In the genomic region with DNA sequence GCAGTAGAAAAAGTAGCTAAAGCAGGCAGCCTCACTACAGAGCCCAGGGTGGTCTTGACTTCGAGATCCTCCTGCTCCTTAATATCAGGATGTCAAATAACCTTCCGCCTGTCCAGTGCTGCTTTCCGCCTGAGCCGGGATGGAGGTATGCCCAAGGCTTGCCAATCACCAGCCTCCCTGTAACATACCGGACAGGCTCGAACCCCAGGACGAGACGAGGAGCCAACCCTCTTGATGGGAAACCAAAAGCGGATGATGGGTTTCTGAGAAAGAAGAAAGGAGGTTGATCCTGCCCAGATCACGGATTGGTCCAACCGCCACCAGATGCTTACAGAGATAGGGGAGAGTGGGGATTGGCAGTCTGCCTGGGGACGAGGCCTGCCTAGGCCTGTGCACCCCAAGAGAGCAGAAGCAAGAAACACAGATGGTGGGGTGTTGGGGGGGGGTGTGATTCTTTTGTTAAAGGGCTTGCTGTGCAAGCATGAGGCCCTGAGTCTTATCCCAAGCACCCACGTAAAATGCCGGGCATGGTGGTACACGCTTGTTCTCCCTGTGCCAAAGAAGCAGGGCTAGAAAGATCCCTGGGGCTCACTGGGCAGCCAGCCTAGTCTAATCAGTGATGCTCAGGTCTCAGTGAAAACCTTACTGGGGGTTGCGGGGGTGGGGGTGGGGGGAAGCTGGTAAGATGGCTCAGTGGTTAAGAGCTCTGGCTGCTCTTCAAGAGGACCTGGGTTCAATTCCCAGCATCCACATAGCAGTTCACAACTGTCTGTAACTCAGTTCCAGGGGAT, we compare ENCODE assay signal across 23 mouse cellular contexts. TPM values are rescaled to one million over a fixed set of nuclear protein-coding genes. Genes with fewer than 3 reads are reported as not detected.
DNase-seq lines count a peak whose midpoint lies in the region; ATAC-seq lines count a peak whose summit lies in the region.
"Had no signal": no experiment of that assay in that cellular context is flagged by ENCODE, and none has a peak within 500 bp of the region (broad histone marks: within the 10 kb centered on the region; RNA-seq: fewer than 3 reads in every experiment).

No protein-coding gene starts in this region.

- no peak overlapping the region for H3K4me2 ChIP-seq in forebrain, embryonic 15.5 days (replicated peaks)
- H3K4me2 ChIP-seq in forebrain, embryonic 16.5 days (ENCODE audit: low read length): no peak overlapping the region
- H3K4me2 ChIP-seq: heart, embryonic 13.5 days; hindbrain, embryonic 12.5 days; intestine, embryonic 15.5 days; lung, embryonic 15.5 days; neural tube, embryonic 13.5 days had no signal

- DNase-seq in 416B (ENCODE audit: low read depth): peak; percentile 33
- no peak for DNase-seq in limb, embryonic 10.5 days (ENCODE audit: low spot score)
- DNase-seq in kidney, postnatal 25 days: no peak
- DNase-seq: adrenal gland, postnatal 14 days; gastrocnemius, postnatal 36 days; right cerebral cortex, postnatal 4 days had no signal

- no peaks in the 10 kb centered on the region for H3K27me3 ChIP-seq in forebrain, embryonic 15.5 days
- no peaks in the 10 kb centered on the region for H3K27me3 ChIP-seq in forebrain, embryonic 16.5 days (replicated peaks; ENCODE audit: control insufficient read depth, insufficient read depth, low read length)
- peaks cover 23% of the 10 kb centered on the region; the same call in 1 of the 2 replicates for H3K27me3 ChIP-seq in limb, embryonic 10.5 days (ENCODE audit: low read depth, poor library complexity, severe bottlenecking)
- H3K27me3 ChIP-seq: neural tube, embryonic 13.5 days had no signal

- peaks cover 21% of the 10 kb centered on the region for H3K4me1 ChIP-seq in forebrain, embryonic 15.5 days
- H3K4me1 ChIP-seq in forebrain, embryonic 16.5 days (replicated peaks; ENCODE audit: control insufficient read depth, insufficient read depth, low read length): peaks cover 25% of the 10 kb centered on the region
- H3K4me1 ChIP-seq in limb, embryonic 10.5 days: peaks cover 25% of the 10 kb centered on the region

- peak overlapping the region; percentile 3; the same call in 1 of the 2 replicates for H3K27ac ChIP-seq in forebrain, embryonic 15.5 days (replicated peaks)
- H3K27ac ChIP-seq in forebrain, embryonic 16.5 days (ENCODE audit: low read length): no peak overlapping the region
- H3K27ac ChIP-seq in limb, embryonic 10.5 days: no peak overlapping the region
- H3K27ac ChIP-seq: heart, embryonic 13.5 days; hindbrain, embryonic 12.5 days; intestine, embryonic 15.5 days; lung, embryonic 15.5 days; neural tube, embryonic 13.5 days had no signal

- WGBS in forebrain, embryonic 15.5 days: 74% methylated on average over 16 of the region's 16 CpGs
- WGBS in forebrain, embryonic 16.5 days: 84% methylated on average over 16 of the region's 16 CpGs
- 90% methylated on average over 16 of the region's 16 CpGs for WGBS in limb, embryonic 10.5 days

- H3K4me3 ChIP-seq in forebrain, embryonic 15.5 days: no peak overlapping the region
- no peak overlapping the region for H3K4me3 ChIP-seq in forebrain, embryonic 16.5 days (replicated peaks; ENCODE audit: low read length)
- no peak overlapping the region for H3K4me3 ChIP-seq in limb, embryonic 10.5 days
- H3K4me3 ChIP-seq: heart, embryonic 13.5 days; hindbrain, embryonic 12.5 days; intestine, embryonic 15.5 days; layer of hippocampus, adult 2 months; lung, embryonic 15.5 days; neural tube, embryonic 13.5 days had no signal

- H3K9ac ChIP-seq in forebrain, embryonic 15.5 days (replicated peaks): no peak overlapping the region
- no peak overlapping the region for H3K9ac ChIP-seq in forebrain, embryonic 16.5 days (replicated peaks; ENCODE audit: low read depth, low read length)
- H3K9ac ChIP-seq: heart, embryonic 13.5 days; hindbrain, embryonic 12.5 days; intestine, embryonic 15.5 days; lung, embryonic 15.5 days; neural tube, embryonic 13.5 days had no signal

- ATAC-seq in forebrain, embryonic 15.5 days (replicated peaks): no peak
- ATAC-seq in forebrain, embryonic 16.5 days: no peak
- peak; percentile 63 for ATAC-seq in common myeloid progenitor, adult 5-6 weeks (replicated peaks; ENCODE audit: low read depth, poor library complexity, severe bottlenecking)
- peak; percentile 20; the same call in 1 of the 2 replicates for ATAC-seq in megakaryocyte, adult 5-6 weeks (ENCODE audit: poor library complexity, severe bottlenecking)
- ATAC-seq: intestine, embryonic 15.5 days had no signal

- H3K36me3 ChIP-seq in forebrain, embryonic 15.5 days: no peaks in the 10 kb centered on the region
- no peaks in the 10 kb centered on the region for H3K36me3 ChIP-seq in forebrain, embryonic 16.5 days (ENCODE audit: control insufficient read depth, insufficient read depth)
- peaks cover 10% of the 10 kb centered on the region; the same call in 1 of the 2 replicates for H3K36me3 ChIP-seq in limb, embryonic 10.5 days
- H3K36me3 ChIP-seq: heart, embryonic 13.5 days; hindbrain, embryonic 12.5 days; intestine, embryonic 15.5 days; lung, embryonic 15.5 days; neural tube, embryonic 13.5 days had no signal

- H3K9me3 ChIP-seq in forebrain, embryonic 15.5 days: no peaks in the 10 kb centered on the region
- no peaks in the 10 kb centered on the region for H3K9me3 ChIP-seq in forebrain, embryonic 16.5 days (ENCODE audit: control insufficient read depth, low read length)
- H3K9me3 ChIP-seq in limb, embryonic 10.5 days (replicated peaks): no peaks in the 10 kb centered on the region
- H3K9me3 ChIP-seq: heart, embryonic 13.5 days; hindbrain, embryonic 12.5 days; intestine, embryonic 15.5 days; lung, embryonic 15.5 days; neural tube, embryonic 13.5 days had no signal

RNA-seq across cellular contexts. Expression of gene Zfp316, which starts 2.9 kb away (rescaled TPM):
- polyA plus RNA-seq in forebrain, embryonic 15.5 days (2015; fragmentation: Nextera tagmentation; extraction: Ambion mirVana): 12.7 and 13.6 TPM in 2 replicates
- polyA plus RNA-seq in forebrain, embryonic 16.5 days (2015; fragmentation: Nextera tagmentation; extraction: Ambion mirVana): 8.9 and 9.5 TPM in 2 replicates
- total RNA-seq in common myeloid progenitor, adult 5-6 weeks (2017): 3.9 and 4.2 TPM in 2 replicates
- total RNA-seq in megakaryocyte, adult 5-6 weeks (2015): 0.32 and 0.47 TPM in 2 replicates
- total RNA-seq in megakaryocyte, adult 5-6 weeks (2017): 1.2 and 1.4 TPM in 2 replicates
- polyA plus RNA-seq in limb, embryonic 10.5 days (2016; fragmentation: Nextera tagmentation; extraction: Ambion mirVana): 3.4 and 4.4 TPM in 2 replicates

RNA-seq across cellular contexts. Expression of gene Zfp853, which starts 20.7 kb away (rescaled TPM):
- polyA plus RNA-seq in forebrain, embryonic 15.5 days (2015; fragmentation: Nextera tagmentation; extraction: Ambion mirVana): 0.08 TPM in 1 of 2 replicates, not detected in the other
- polyA plus RNA-seq in forebrain, embryonic 16.5 days (2015; fragmentation: Nextera tagmentation; extraction: Ambion mirVana): 0.13 TPM in 1 of 2 replicates, not detected in the other
- total RNA-seq in common myeloid progenitor, adult 5-6 weeks (2017): not detected in 2 replicates
- 0.09 TPM in 1 of 2 replicates, not detected in the other for total RNA-seq in megakaryocyte, adult 5-6 weeks (2015)
- not detected in 2 replicates for total RNA-seq in megakaryocyte, adult 5-6 weeks (2017)
- 0.06 TPM in 1 of 2 replicates, not detected in the other for polyA plus RNA-seq in limb, embryonic 10.5 days (2016; fragmentation: Nextera tagmentation; extraction: Ambion mirVana)
- polyA plus RNA-seq: hindbrain, embryonic 12.5 days; lung, embryonic 15.5 days had no signal

RNA-seq across cellular contexts. Expression of gene Zfp12, which starts 37.8 kb away (rescaled TPM):
- polyA plus RNA-seq in forebrain, embryonic 15.5 days (2015; fragmentation: Nextera tagmentation; extraction: Ambion mirVana): 27.1 and 28.8 TPM in 2 replicates
- polyA plus RNA-seq in forebrain, embryonic 16.5 days (2015; fragmentation: Nextera tagmentation; extraction: Ambion mirVana): 30.0 and 31.5 TPM in 2 replicates
- total RNA-seq in common myeloid progenitor, adult 5-6 weeks (2017): 17.9 and 24.4 TPM in 2 replicates
- total RNA-seq in megakaryocyte, adult 5-6 weeks (2015): 1.5 and 3.1 TPM in 2 replicates
- 6.4 and 6.7 TPM in 2 replicates for total RNA-seq in megakaryocyte, adult 5-6 weeks (2017)
- polyA plus RNA-seq in limb, embryonic 10.5 days (2016; fragmentation: Nextera tagmentation; extraction: Ambion mirVana): 19.5 and 22.2 TPM in 2 replicates

RNA-seq across cellular contexts. Expression of gene E130309D02Rik, which starts 42.4 kb away (rescaled TPM):
- polyA plus RNA-seq in forebrain, embryonic 15.5 days (2015; fragmentation: Nextera tagmentation; extraction: Ambion mirVana): 47.9 and 50.4 TPM in 2 replicates
- polyA plus RNA-seq in forebrain, embryonic 16.5 days (2015; fragmentation: Nextera tagmentation; extraction: Ambion mirVana): 45.4 and 49.5 TPM in 2 replicates
- total RNA-seq in common myeloid progenitor, adult 5-6 weeks (2017): 13.7 and 22.0 TPM in 2 replicates
- 22.4 TPM in 2 replicates for total RNA-seq in megakaryocyte, adult 5-6 weeks (2015)
- total RNA-seq in megakaryocyte, adult 5-6 weeks (2017): 10.2 and 13.7 TPM in 2 replicates
- 67.3 and 79.0 TPM in 2 replicates for polyA plus RNA-seq in limb, embryonic 10.5 days (2016; fragmentation: Nextera tagmentation; extraction: Ambion mirVana)

RNA-seq across cellular contexts. Expression of gene Spdye4a, which starts 46.0 kb away (rescaled TPM):
- not detected in 2 replicates for polyA plus RNA-seq in forebrain, embryonic 15.5 days (2015; fragmentation: Nextera tagmentation; extraction: Ambion mirVana)
- not detected in 2 replicates for polyA plus RNA-seq in forebrain, embryonic 16.5 days (2015; fragmentation: Nextera tagmentation; extraction: Ambion mirVana)
- not detected in 2 replicates for total RNA-seq in common myeloid progenitor, adult 5-6 weeks (2017)
- total RNA-seq in megakaryocyte, adult 5-6 weeks (2015): not detected in 2 replicates
- total RNA-seq in megakaryocyte, adult 5-6 weeks (2017): not detected in 2 replicates
- polyA plus RNA-seq in limb, embryonic 10.5 days (2016; fragmentation: Nextera tagmentation; extraction: Ambion mirVana): not detected in 2 replicates
- total RNA-seq: adrenal gland, postnatal 14 days; ES-E14; gastrocnemius, postnatal 36 days; layer of hippocampus, adult 2 months; left cerebral cortex, adult 8-10 months; midbrain, postnatal 0 days had no signal
- polyA plus RNA-seq: frontal cortex, adult 2 months; heart, embryonic 13.5 days; hindbrain, embryonic 12.5 days; intestine, embryonic 15.5 days; kidney, embryonic 16.5 days; limb, embryonic 14.5 days; lung, embryonic 15.5 days; neural tube, embryonic 13.5 days; stomach, embryonic 14.5 days had no signal

Comparison
In these comparisons a context has a peak if more than half of its experiments do, and no peak if none do; other contexts are left out.
1. ATAC-seq: peak in common myeloid progenitor, adult 5-6 weeks (single experiment) and megakaryocyte, adult 5-6 weeks (single experiment); none in forebrain, embryonic 15.5 days (single experiment) and forebrain, embryonic 16.5 days (single experiment).